Mouse (Mus musculus) embryonic facial prominence, embryonic 15.5 days (tissue): ENCODE results near the gene Kif22. TPM values are rescaled to one million over a fixed set of nuclear protein-coding genes. Genes with fewer than 3 reads are reported as not detected.

Experiments
- ATAC-seq: fragments of 200-750 bp; cut with Nextera tagmentation; 2 replicates; pipeline ENCODE4 v1.8.0; 2017; ENCODE audit warnings: low read depth, moderate TSS enrichment; ENCODE audit not compliant: insufficient number of reproducible peaks, low FRiP score, low TSS enrichment
- H3K27ac ChIP-seq: fragments of 300-500 bp; sonication (generic); replicated peaks from 2 replicates; pipeline ENCODE4 v1.5.1; 2015; ENCODE audit warnings: mild to moderate bottlenecking, inconsistent platforms
- H3K27me3 ChIP-seq: fragments of 300-500 bp; sonication (generic); 2 replicates; pipeline ENCODE4 v1.6.1; 2015; ENCODE audit warnings: inconsistent platforms
- H3K36me3 ChIP-seq: fragments of 300-500 bp; sonication (generic); 2 replicates; pipeline ENCODE4 v1.6.1; 2015; ENCODE audit warnings: mild to moderate bottlenecking, inconsistent platforms
- H3K4me1 ChIP-seq: fragments of 300-500 bp; sonication (generic); 2 replicates; pipeline ENCODE4 v1.6.1; 2015; ENCODE audit warnings: inconsistent platforms
- H3K4me2 ChIP-seq: fragments of 300-500 bp; sonication (generic); replicated peaks from 2 replicates; pipeline ENCODE4 v1.6.1; 2015; ENCODE audit warnings: mild to moderate bottlenecking, inconsistent platforms
- H3K4me3 ChIP-seq: fragments of 300-500 bp; sonication (generic); replicated peaks from 2 replicates; pipeline ENCODE4 v1.5.1; 2015; ENCODE audit warnings: mild to moderate bottlenecking, inconsistent platforms
- H3K9ac ChIP-seq: fragments of 300-500 bp; sonication (generic); 2 replicates; pipeline ENCODE4 v1.6.1; 2015; ENCODE audit warnings: inconsistent platforms
- H3K9me3 ChIP-seq: fragments of 300-500 bp; sonication (generic); replicated peaks from 2 replicates; pipeline ENCODE4 v1.6.1; 2016; ENCODE audit warnings: inconsistent platforms
- WGBS: fragments of 180-500 bp; shearing (Covaris S2); methylation state at CpG from one replicate; pipeline ENCODE4 v1.1.7; 2015; 5-methylcytosine and 5-hydroxymethylcytosine counted together
- polyA plus RNA-seq: library from polyadenylated mRNA; unstranded; fragments of >200 nt; fragmentation: Nextera tagmentation; extraction: Ambion mirVana; gene quantifications from 2 replicates; pipeline ENCODE4 v1.2.1, GENCODE M21; 2015

The Kif22 gene
- polyA plus RNA-seq, 1 experiment from 2014 or later: 90.6 TPM

DNA sequence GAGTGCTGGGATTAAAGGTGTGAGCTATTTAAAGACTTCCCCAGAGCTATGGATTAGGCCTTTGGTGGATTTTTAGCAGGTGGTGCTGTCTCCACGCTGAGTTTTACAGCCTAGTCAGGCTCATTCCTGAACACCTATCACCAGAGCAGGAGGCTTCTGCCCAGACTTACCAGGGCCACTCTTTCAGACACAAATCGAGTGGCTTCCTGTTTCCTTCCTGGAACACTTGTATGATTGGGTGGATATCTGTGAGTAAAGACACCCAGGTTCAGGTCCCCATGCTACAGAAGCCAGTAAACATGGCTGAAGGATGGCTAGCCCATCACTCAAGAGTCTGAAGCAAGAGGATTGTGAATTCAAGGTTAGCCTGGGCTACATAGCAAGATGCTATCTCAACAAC lies 40.7 kb upstream of the Kif22 start:
- no peak overlapping the region for H3K4me3 ChIP-seq
- H3K27me3 ChIP-seq: no peaks in the 10 kb centered on the region
- H3K27ac ChIP-seq: no peak overlapping the region
- H3K9ac ChIP-seq: no peak overlapping the region
- H3K4me2 ChIP-seq: no peak overlapping the region
- no peaks in the 10 kb centered on the region for H3K4me1 ChIP-seq
- no peaks in the 10 kb centered on the region for H3K9me3 ChIP-seq
- ATAC-seq: no peak
- H3K36me3 ChIP-seq: no peaks in the 10 kb centered on the region
- WGBS: 58% methylated on average over 2 of the region's 2 CpGs

DNA sequence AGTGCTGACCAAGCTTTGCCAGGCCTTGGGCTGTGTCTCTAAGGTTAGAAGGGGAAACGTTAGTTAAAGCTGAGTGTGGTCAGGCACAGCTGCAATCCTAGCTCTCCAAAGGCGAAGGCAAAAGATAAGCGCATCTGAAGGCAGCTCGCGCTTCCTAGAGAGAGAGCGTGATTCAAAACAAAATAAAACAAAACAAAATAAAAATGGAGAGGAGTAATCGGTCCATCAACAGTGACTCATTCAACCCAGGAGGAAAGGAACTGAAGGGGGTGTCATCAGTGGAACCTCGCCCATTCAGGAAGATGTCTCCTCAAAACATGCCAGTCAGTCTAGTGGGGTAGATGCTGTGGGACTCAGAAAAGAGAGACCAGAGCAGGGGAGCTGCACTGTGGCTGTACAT lies 40.0 kb upstream of the Kif22 start:
- Histone ChIP-seq H3K4me3 (no peak overlapping the region), H3K27ac (no peak overlapping the region), H3K9me3 (no peaks in the 10 kb centered on the region), H3K9ac (no peak overlapping the region), H3K4me1 (no peaks in the 10 kb centered on the region), H3K4me2 (no peak overlapping the region), H3K36me3 (no peaks in the 10 kb centered on the region), H3K27me3 (no peaks in the 10 kb centered on the region)
- WGBS: 76% methylated on average over 8 of the region's 8 CpGs
- ATAC-seq: no peak

DNA sequence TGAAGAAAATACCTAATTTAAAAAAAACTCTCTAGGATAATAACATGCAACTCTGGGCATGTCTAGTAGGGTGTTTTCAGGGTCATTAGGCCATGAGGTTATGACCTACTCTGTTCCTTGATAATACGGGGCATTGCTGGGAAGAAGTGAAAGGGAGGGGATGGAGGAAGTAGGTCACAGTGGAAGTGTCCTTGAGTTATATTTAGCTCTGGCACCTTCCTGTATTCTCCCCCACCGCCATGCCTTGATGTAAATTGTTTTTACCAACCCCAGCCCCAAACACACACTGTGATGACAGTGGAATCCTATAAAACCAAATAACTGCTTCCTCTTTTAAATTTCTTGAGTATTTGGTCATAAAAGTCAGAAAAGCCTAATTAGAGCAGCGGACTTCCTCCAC lies 37.8 kb upstream of the Kif22 start:
- H3K9ac ChIP-seq: no peak overlapping the region
- H3K36me3 ChIP-seq: no peaks in the 10 kb centered on the region
- no peak overlapping the region for H3K27ac ChIP-seq
- no peaks in the 10 kb centered on the region for H3K9me3 ChIP-seq
- H3K27me3 ChIP-seq: no peaks in the 10 kb centered on the region
- ATAC-seq: no peak
- H3K4me1 ChIP-seq: no peaks in the 10 kb centered on the region
- 57% methylated on average over 3 of the region's 3 CpGs for WGBS
- H3K4me2 ChIP-seq: no peak overlapping the region
- no peak overlapping the region for H3K4me3 ChIP-seq

DNA sequence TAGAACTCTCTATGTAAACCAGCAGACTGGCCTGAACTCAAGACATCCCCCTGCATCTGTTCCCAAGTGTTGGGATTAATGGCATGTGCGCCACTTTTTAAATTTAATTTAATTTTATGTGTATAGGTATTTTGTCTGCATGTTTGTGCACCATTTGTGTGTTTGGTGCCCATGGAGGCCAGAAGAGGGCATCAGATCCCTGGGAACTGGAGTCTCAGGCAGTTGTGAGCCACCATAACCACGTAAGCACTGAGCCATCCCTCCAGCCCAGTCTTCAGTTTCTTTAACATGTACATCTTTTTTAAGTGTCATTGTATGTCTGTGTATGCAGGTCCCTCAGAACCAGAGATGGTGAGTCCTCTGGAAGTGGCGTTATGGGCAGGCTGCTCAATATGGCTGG lies 35.4 kb upstream of the Kif22 start:
- no peak overlapping the region for H3K4me3 ChIP-seq
- H3K4me1 ChIP-seq: no peaks in the 10 kb centered on the region
- no peak overlapping the region for H3K27ac ChIP-seq
- no peak overlapping the region for H3K4me2 ChIP-seq
- H3K9me3 ChIP-seq: no peaks in the 10 kb centered on the region
- H3K27me3 ChIP-seq: no peaks in the 10 kb centered on the region
- H3K9ac ChIP-seq: no peak overlapping the region
- H3K36me3 ChIP-seq: no peaks in the 10 kb centered on the region
- WGBS: 87% methylated on average over 3 of the region's 3 CpGs
- ATAC-seq: no peak

DNA sequence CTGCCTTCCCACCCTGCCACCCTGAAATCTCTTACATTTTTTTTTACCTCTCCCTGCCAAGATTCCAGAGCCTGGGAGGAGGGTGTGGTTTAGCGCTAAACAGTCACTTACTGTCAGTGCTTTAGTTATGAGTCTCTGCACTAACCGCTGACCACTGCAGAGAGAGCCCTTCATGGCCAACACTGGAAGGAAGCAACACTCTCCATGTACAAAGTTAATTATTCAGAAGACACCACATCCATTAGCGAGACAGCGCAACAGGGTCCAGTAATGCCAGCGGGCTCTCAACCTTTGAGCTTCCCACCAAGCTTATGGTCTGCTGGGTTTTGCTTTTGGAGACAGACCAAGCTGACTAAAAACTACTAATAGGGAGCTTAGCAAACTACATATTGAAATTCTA lies 33.9 kb upstream of the Kif22 start:
- no peak overlapping the region for H3K9ac ChIP-seq
- no peaks in the 10 kb centered on the region for H3K36me3 ChIP-seq
- 89% methylated on average over 5 of the region's 5 CpGs for WGBS
- no peak overlapping the region for H3K27ac ChIP-seq
- no peaks in the 10 kb centered on the region for H3K4me1 ChIP-seq
- H3K4me2 ChIP-seq: no peak overlapping the region
- no peaks in the 10 kb centered on the region for H3K9me3 ChIP-seq
- ATAC-seq: no peak
- no peaks in the 10 kb centered on the region for H3K27me3 ChIP-seq
- H3K4me3 ChIP-seq: no peak overlapping the region

DNA sequence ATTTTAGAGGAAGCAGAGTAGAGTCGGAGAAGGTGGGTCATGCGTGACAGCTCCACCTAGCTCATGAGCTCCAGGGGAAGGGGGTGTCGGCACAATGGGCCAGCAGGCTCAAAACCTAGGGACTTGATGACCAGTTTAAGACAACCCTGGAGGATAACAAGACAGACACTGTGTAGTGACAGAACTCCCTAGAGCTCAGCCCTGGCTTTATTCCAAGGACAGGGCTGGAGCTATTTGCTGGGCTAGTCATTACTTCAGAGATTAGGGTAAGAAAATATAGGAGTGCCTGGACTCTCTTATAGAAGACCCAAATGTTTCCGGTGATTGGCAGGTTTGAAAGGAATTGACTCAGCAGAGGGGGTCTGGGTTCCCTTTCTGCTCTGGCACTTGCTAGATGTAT lies 30.9 kb upstream of the Kif22 start:
- Histone ChIP-seq H3K4me3 (no peak overlapping the region), H3K9ac (no peak overlapping the region), H3K27ac (no peak overlapping the region), H3K4me2 (no peak overlapping the region), H3K27me3 (no peaks in the 10 kb centered on the region), H3K36me3 (no peaks in the 10 kb centered on the region), H3K4me1 (no peaks in the 10 kb centered on the region), H3K9me3 (no peaks in the 10 kb centered on the region)
- ATAC-seq: no peak
- WGBS: 72% methylated on average over 4 of the region's 4 CpGs

DNA sequence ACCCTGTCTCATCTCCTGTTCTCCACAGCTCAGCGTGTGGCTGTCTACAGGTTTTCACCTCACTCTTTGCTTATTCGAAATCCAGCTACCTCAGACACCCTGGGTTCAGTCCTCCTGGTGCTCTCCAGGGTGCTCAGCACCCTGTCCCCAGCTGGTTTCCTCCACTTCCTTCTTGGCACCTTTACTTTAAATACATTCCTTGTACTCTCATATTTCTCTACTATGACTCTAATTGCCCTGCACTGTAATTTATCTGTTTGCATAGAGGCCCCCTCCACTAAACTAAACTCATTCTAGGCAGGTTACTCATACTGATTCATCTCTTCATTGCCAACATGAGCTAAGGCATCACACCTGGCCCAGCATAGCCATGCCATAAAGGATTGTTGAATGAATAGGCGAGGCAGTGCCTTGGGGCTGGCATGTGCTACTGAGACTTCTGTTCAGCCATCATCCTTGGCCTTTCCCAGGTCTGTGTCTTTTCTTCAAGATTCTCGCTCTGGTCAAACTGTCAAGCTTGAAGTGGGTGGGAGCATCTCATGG lies 28.7 kb upstream of the Kif22 start:
- no peaks in the 10 kb centered on the region for H3K4me1 ChIP-seq
- H3K27ac ChIP-seq: no peak overlapping the region
- H3K36me3 ChIP-seq: no peaks in the 10 kb centered on the region
- no peak overlapping the region for H3K4me3 ChIP-seq
- no peak for ATAC-seq
- WGBS: 71% methylated on average over 4 of the region's 4 CpGs
- H3K4me2 ChIP-seq: no peak overlapping the region
- no peaks in the 10 kb centered on the region for H3K9me3 ChIP-seq
- no peaks in the 10 kb centered on the region; the same call in 1 of the 2 replicates for H3K27me3 ChIP-seq
- H3K9ac ChIP-seq: no peak overlapping the region

DNA sequence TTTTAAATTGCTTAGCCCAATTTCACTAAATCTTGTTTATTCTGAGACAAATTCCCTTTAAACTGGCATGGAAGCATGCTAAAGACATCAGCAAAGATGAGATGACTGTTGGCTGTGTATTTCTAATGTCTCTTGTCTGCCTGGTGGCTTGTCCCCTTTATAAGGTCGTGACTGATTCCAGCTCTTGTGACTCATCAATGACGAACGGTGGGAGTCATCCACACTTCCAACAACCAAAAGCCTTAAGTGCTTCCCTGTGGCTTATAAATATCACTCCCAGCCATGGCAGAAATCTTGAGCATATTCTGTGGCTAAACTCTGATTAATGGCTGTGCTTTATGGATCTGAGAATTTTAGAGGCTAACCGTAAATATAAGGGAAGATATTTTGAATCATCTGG lies 24.0 kb upstream of the Kif22 start:
- Histone ChIP-seq H3K9me3 (no peaks in the 10 kb centered on the region), H3K9ac (no peak overlapping the region), H3K4me3 (no peak overlapping the region), H3K4me2 (no peak overlapping the region), H3K4me1 (no peaks in the 10 kb centered on the region), H3K36me3 (no peaks in the 10 kb centered on the region), H3K27ac (no peak overlapping the region), H3K27me3 (no peaks in the 10 kb centered on the region; the same call in 1 of the 2 replicates)
- ATAC-seq: no peak
- WGBS: 75% methylated on average over 4 of the region's 4 CpGs

DNA sequence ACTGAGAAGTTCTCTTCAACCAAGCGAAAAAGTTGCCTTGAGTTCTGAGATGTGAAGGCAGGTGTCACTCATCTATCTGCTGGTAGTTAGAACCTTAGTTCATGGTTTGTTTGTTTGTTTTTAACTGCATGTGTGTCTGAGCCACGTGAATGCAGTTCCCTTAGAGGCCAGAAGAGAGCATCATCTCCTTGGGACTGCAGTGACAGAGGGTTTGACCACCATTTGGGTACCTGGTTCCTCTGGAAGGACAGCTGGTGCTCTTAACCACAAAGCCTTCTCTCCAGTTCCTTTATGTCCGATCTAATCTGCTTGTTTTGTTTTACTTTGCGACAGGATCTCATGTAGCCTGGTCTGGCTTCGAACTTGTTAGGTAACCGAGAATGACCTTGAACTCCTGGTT lies 23.3 kb upstream of the Kif22 start:
- 84% methylated on average over 6 of the region's 6 CpGs for WGBS
- Histone ChIP-seq H3K27ac (no peak overlapping the region), H3K9ac (no peak overlapping the region), H3K4me1 (no peaks in the 10 kb centered on the region), H3K9me3 (no peaks in the 10 kb centered on the region), H3K4me3 (no peak overlapping the region), H3K4me2 (no peak overlapping the region), H3K36me3 (no peaks in the 10 kb centered on the region), H3K27me3 (no peaks in the 10 kb centered on the region; the same call in 1 of the 2 replicates)
- ATAC-seq: no peak

DNA sequence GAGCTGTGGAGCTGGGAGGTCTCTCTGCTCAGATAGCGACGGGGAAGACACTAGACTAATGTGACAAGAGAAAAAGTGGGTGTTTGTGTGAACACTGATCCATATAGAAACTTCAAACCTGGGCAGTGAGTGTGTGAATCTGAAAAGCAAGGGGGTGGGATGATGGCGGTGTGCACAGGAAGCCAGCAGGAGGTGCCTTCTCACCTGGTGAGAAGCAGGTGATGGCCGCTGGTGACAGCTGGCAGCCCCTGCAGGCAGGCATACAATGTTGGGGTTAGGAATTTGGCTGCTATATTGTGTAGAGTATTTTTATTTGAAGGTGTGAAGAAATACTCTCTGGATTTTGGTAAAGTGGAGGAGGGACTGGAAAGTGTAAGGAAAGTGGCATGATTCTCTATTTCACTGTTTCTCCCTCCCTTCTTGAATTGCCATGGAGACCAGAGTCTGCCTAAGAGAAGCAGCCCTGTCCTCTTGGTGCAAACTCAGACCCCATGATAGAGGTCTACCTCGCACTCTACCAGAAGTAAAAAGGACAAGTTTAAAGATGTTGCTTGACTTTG lies 12.8 kb upstream of the Kif22 start:
- Histone ChIP-seq H3K27me3 (peaks cover 4% of the 10 kb centered on the region; the same call in 1 of the 2 replicates), H3K36me3 (no peaks in the 10 kb centered on the region), H3K9me3 (no peaks in the 10 kb centered on the region), H3K9ac (no peak overlapping the region), H3K4me3 (no peak overlapping the region), H3K4me2 (no peak overlapping the region), H3K27ac (no peak overlapping the region), H3K4me1 (no peaks in the 10 kb centered on the region)
- ATAC-seq: no peak
- 74% methylated on average over 5 of the region's 5 CpGs for WGBS

DNA sequence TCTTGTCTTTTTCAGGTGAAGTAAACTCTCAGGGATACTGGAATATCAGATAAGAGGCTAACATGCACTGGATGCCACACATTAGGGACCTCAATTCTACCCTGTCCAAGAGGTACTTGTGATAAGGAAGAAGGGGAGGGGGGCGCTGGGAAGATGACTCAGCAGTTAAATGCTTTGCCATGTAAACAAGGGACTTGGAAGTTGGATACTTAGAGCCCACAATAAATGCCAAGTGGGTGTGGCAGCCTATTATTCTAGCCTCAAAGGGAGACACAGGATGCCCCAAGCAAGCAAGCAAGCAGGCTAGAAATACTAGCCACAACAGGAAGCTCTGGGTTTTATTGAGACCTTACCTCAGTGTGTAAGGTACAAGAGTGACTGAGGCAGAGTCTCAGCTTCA lies 11.0 kb downstream of the Kif22 start:
- Histone ChIP-seq H3K9ac (no peak overlapping the region), H3K27me3 (no peaks in the 10 kb centered on the region), H3K27ac (no peak overlapping the region), H3K9me3 (no peaks in the 10 kb centered on the region), H3K36me3 (peaks cover 63% of the 10 kb centered on the region), H3K4me3 (no peak overlapping the region), H3K4me2 (no peak overlapping the region), H3K4me1 (peaks cover 9% of the 10 kb centered on the region)
- 79% methylated on average over 1 of the region's 1 CpGs for WGBS
- no peak for ATAC-seq

DNA sequence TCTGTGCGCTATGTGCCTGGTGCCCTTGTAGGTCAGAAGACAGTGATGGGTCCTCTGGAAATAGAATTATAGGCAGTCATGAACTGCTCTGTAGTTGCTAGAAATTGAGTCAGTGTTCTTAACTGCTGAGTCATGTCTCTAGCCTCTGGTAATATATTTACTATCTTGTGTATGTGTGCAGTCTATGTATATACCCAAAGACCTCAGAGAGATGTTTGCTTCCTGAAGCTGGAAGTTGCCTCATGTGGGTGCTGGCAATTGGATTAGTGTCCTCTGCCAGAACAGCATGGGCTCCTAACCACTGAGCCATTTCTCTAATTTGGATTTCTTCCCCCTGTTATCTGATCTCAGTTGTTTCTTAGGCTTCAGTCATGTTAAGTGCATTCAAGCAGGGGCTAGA lies 12.1 kb downstream of the Kif22 start:
- H3K4me1 ChIP-seq: peaks cover 9% of the 10 kb centered on the region
- H3K4me3 ChIP-seq: no peak overlapping the region
- H3K4me2 ChIP-seq: no peak overlapping the region
- no peak for ATAC-seq
- no peaks in the 10 kb centered on the region for H3K27me3 ChIP-seq
- no peak overlapping the region for H3K9ac ChIP-seq
- no peaks in the 10 kb centered on the region for H3K9me3 ChIP-seq
- peaks cover 58% of the 10 kb centered on the region for H3K36me3 ChIP-seq
- WGBS: 100% methylated on average over 1 of the region's 1 CpGs
- no peak overlapping the region for H3K27ac ChIP-seq
